Mouse (Mus musculus) myocyte (in vitro differentiated cells): ENCODE results near the gene Dtl. TPM values are rescaled to one million over a fixed set of nuclear protein-coding genes. Genes with fewer than 3 reads are reported as not detected.

Source experiments
- H3K27me3 ChIP-seq: one replicate; pipeline ENCODE4 v1.6.1; 2011; ENCODE audit not compliant: control insufficient read depth, insufficient read depth, insufficient read length
- H3K36me3 ChIP-seq: one replicate; pipeline ENCODE4 v1.6.1; 2011; ENCODE audit not compliant: control insufficient read depth, insufficient read depth
- H3K4me2 ChIP-seq: one replicate; pipeline ENCODE4 v1.6.1; 2011; ENCODE audit warnings: low read depth, control low read depth
- H3K4me3 ChIP-seq: one replicate; pipeline ENCODE4 v1.5.1; 2011; ENCODE audit warnings: mild to moderate bottlenecking, control low read depth, moderate library complexity
- H3K79me2 ChIP-seq: one replicate; pipeline ENCODE4 v1.6.1; 2011; ENCODE audit not compliant: control insufficient read depth, insufficient read depth
- H3ac ChIP-seq: one replicate; pipeline ENCODE4 v1.6.1; 2011; ENCODE audit not compliant: control insufficient read depth, insufficient read length
- CEBPB ChIP-seq: IDR thresholded peaks from 2 replicates; pipeline ENCODE4 v1.6.1; 2011; ENCODE audit warnings: mild to moderate bottlenecking, moderate library complexity; ENCODE audit not compliant: poor library complexity, insufficient read depth, severe bottlenecking
- E2F4 ChIP-seq: IDR thresholded peaks from one replicate; pipeline ENCODE4 v1.6.1; 2011; ENCODE audit warnings: mild to moderate bottlenecking, control low read depth, moderate library complexity; ENCODE audit not compliant: insufficient read depth
- MAX ChIP-seq: IDR thresholded peaks from one replicate; pipeline ENCODE4 v1.6.1; 2011; ENCODE audit warnings: low read depth, mild to moderate bottlenecking, control low read depth
- MYOD1 ChIP-seq, 3 experiments: IDR thresholded peaks; one replicate each; pipeline ENCODE4 v1.6.1; 2011; ENCODE audit warnings: control low read depth in 2 of 3, low read depth in 2 of 3, mild to moderate bottlenecking in 2 of 3, moderate library complexity in 1 of 3; ENCODE audit not compliant: insufficient read length in 2 of 3, control insufficient read depth in 1 of 3
- MYOG ChIP-seq, 3 experiments: IDR thresholded peaks; one replicate each; pipeline ENCODE4 v1.6.1; 2011; ENCODE audit warnings: control low read depth in 2 of 3, low read depth in 2 of 3, mild to moderate bottlenecking in 2 of 3; ENCODE audit not compliant: insufficient read length in 2 of 3, control insufficient read depth in 1 of 3, insufficient read depth in 1 of 3
- POLR2A ChIP-seq: IDR thresholded peaks from one replicate; pipeline ENCODE4 v1.6.1; 2011; ENCODE audit warnings: low read depth, mild to moderate bottlenecking, control low read depth, moderate library complexity; ENCODE audit not compliant: insufficient read length
- POLR2AphosphoS2 ChIP-seq: IDR thresholded peaks from one replicate; pipeline ENCODE4 v1.6.1; 2011; ENCODE audit warnings: low read depth, control low read depth; ENCODE audit not compliant: insufficient read length
- REST ChIP-seq: IDR thresholded peaks from one replicate; pipeline ENCODE4 v1.6.1; 2011; ENCODE audit warnings: mild to moderate bottlenecking, control low read depth, moderate library complexity; ENCODE audit not compliant: insufficient read depth, insufficient read length
- SRF ChIP-seq: IDR thresholded peaks from one replicate; pipeline ENCODE4 v1.6.1; 2011; ENCODE audit warnings: low read depth; ENCODE audit not compliant: control insufficient read depth, insufficient read length
- TCF12 ChIP-seq: IDR thresholded peaks from one replicate; pipeline ENCODE4 v1.6.1; 2011; ENCODE audit warnings: mild to moderate bottlenecking, control low read depth; ENCODE audit not compliant: poor library complexity, insufficient read depth, severe bottlenecking
- TCF3 ChIP-seq: IDR thresholded peaks from one replicate; pipeline ENCODE4 v1.6.1; 2011; ENCODE audit warnings: low read depth, control low read depth; ENCODE audit not compliant: insufficient read length
- USF1 ChIP-seq: IDR thresholded peaks from one replicate; pipeline ENCODE4 v1.6.1; 2011; ENCODE audit warnings: low read depth, mild to moderate bottlenecking, control low read depth, moderate library complexity
- polyA plus RNA-seq: library from polyadenylated mRNA; unstranded; fragments of >200 nt; fragmentation: generic; extraction: Trizol; gene quantifications from one replicate; pipeline ENCODE4 v1.2.1, GENCODE M21; 2012; ENCODE audit warnings: missing spikeins

Gene Dtl
- polyA plus RNA-seq, 1 experiment = 1.2 TPM

GRCm38 (mm10) chr1:191541619-191542018, 33.7 kb downstream of the Dtl start:
- H3K36me3 ChIP-seq = peaks cover 12% of the 10 kb centered on the region

GRCm38 (mm10) chr1:191541014-191541413, 34.3 kb downstream of the Dtl start:
- Histone ChIP-seq H3K36me3 (peaks cover 12% of the 10 kb centered on the region), H3K27me3 (no peaks in the 10 kb centered on the region), H3ac (no peak overlapping the region), H3K79me2 (no peaks in the 10 kb centered on the region), H3K4me2 (no peak overlapping the region), H3K4me3 (no peak overlapping the region)
- TF ChIP-seq USF1 (no peak), CEBPB (no peak), TCF12 (no peak), TCF3 (no peak), MYOD1 (IDR thresholded peaks at IDR 0.05; ENCODE audit: control insufficient read depth in 1 of 3, insufficient read length in 2 of 3, low read depth in 2 of 3) (peak in 1 of 3 experiments; percentile 52), SRF (no peak)

More at GRCm38 (mm10) chr1:191541619-191542018, 33.7 kb downstream of the Dtl start:
- no peak for TF ChIP-seq POLR2AphosphoS2
- no peak for TF ChIP-seq SRF
- no peak for TF ChIP-seq TCF12
- TF ChIP-seq USF1 = no peak
- TF ChIP-seq POLR2A = no peak
- TF ChIP-seq CEBPB = no peak
- TF ChIP-seq E2F4 = no peak
- TF ChIP-seq REST = no peak
- TF ChIP-seq MAX = no peak
- TF ChIP-seq MYOG (IDR thresholded peaks at IDR 0.05; ENCODE audit: control insufficient read depth in 1 of 3, insufficient read depth in 1 of 3, insufficient read length in 2 of 3, low read depth in 2 of 3) = no peak
- Histone ChIP-seq H3K27me3 (no peaks in the 10 kb centered on the region), H3K4me2 (no peak overlapping the region), H3K4me3 (no peak overlapping the region), H3K79me2 (no peaks in the 10 kb centered on the region), H3ac (no peak overlapping the region)

- no peaks in the 10 kb centered on the region for H3K27me3 ChIP-seq
- H3K4me2 ChIP-seq = no peak overlapping the region
- no peak overlapping the region for H3ac ChIP-seq
- no peaks in the 10 kb centered on the region for H3K79me2 ChIP-seq
- H3K36me3 ChIP-seq = peaks cover 12% of the 10 kb centered on the region
- H3K4me3 ChIP-seq = no peak overlapping the region
- TF ChIP-seq TCF3 (no peak), MYOG (IDR thresholded peaks at IDR 0.05; ENCODE audit: control insufficient read depth in 1 of 3, insufficient read depth in 1 of 3, insufficient read length in 2 of 3, low read depth in 2 of 3) (no peak), CEBPB (no peak), TCF12 (no peak), POLR2A (no peak), USF1 (no peak)
Observed at GRCm38 (mm10) chr1:191540300-191540699, 35.0 kb downstream of the Dtl start.

- Histone ChIP-seq H3K79me2 (no peaks in the 10 kb centered on the region), H3ac (no peak overlapping the region), H3K36me3 (peaks cover 8% of the 10 kb centered on the region), H3K27me3 (no peaks in the 10 kb centered on the region), H3K4me2 (no peak overlapping the region), H3K4me3 (no peak overlapping the region)
- TF ChIP-seq USF1 = no peak
- no peak for TF ChIP-seq SRF
- no peak for TF ChIP-seq TCF12
- no peak for TF ChIP-seq MYOG (IDR thresholded peaks at IDR 0.05; ENCODE audit: control insufficient read depth in 1 of 3, insufficient read depth in 1 of 3, insufficient read length in 2 of 3, low read depth in 2 of 3)
- no peak for TF ChIP-seq POLR2AphosphoS2
- TF ChIP-seq MYOD1 (IDR thresholded peaks at IDR 0.05; ENCODE audit: control insufficient read depth in 1 of 3, insufficient read length in 2 of 3, low read depth in 2 of 3) = no peak
- TF ChIP-seq CEBPB = no peak
Observed at GRCm38 (mm10) chr1:191534896-191535295, 40.4 kb downstream of the Dtl start.

- H3K27me3 ChIP-seq = no peaks in the 10 kb centered on the region
- H3K4me3 ChIP-seq = no peak overlapping the region
- no peaks in the 10 kb centered on the region for H3K79me2 ChIP-seq
Observed at GRCm38 (mm10) chr1:191531023-191531422, 44.3 kb downstream of the Dtl start.

More at GRCm38 (mm10) chr1:191531023-191531422, 44.3 kb downstream of the Dtl start:
- Histone ChIP-seq H3K36me3 (no peaks in the 10 kb centered on the region), H3ac (no peak overlapping the region), H3K4me2 (no peak overlapping the region)
- TF ChIP-seq POLR2AphosphoS2 = no peak
- no peak for TF ChIP-seq MYOG (IDR thresholded peaks at IDR 0.05; ENCODE audit: control insufficient read depth in 1 of 3, insufficient read depth in 1 of 3, insufficient read length in 2 of 3, low read depth in 2 of 3)
- TF ChIP-seq MAX = no peak
- TF ChIP-seq TCF3 = no peak
- TF ChIP-seq POLR2A = no peak
- no peak for TF ChIP-seq USF1
- no peak for TF ChIP-seq SRF
- TF ChIP-seq E2F4 = no peak
- no peak for TF ChIP-seq TCF12
- no peak for TF ChIP-seq REST
- TF ChIP-seq CEBPB = no peak
